Mouse (Mus musculus) intestine, postnatal 0 days (tissue): ENCODE data around the gene Dars. TPM values are rescaled to one million over a fixed set of nuclear protein-coding genes. Genes with fewer than 3 reads are reported as not detected.
A peak's percentile ranks its signal among the peaks of the same experiment; 100 is the strongest.

Experiments used
- ATAC-seq: fragments of 200-750 bp; cut with Nextera tagmentation; 2 replicates; pipeline ENCODE4 v1.8.0; 2017; ENCODE audit warnings: mild to moderate bottlenecking, moderate TSS enrichment, moderate library complexity
- H3K27ac ChIP-seq: fragments of 300-500 bp; sonication (generic); 2 replicates; pipeline ENCODE4 v1.5.1; 2014; ENCODE audit warnings: mild to moderate bottlenecking, low read depth, low read length, moderate library complexity
- H3K27me3 ChIP-seq: fragments of 300-500 bp; sonication (generic); replicated peaks from 2 replicates; pipeline ENCODE4 v1.6.1; 2014; ENCODE audit warnings: low read length, mixed read lengths; ENCODE audit not compliant: control insufficient read depth, insufficient read depth
- H3K36me3 ChIP-seq: fragments of 300-500 bp; sonication (generic); 2 replicates; pipeline ENCODE4 v1.6.1; 2014; ENCODE audit warnings: mild to moderate bottlenecking, moderate library complexity; ENCODE audit not compliant: control insufficient read depth, insufficient read depth
- H3K4me1 ChIP-seq: fragments of 300-500 bp; sonication (generic); replicated peaks from 2 replicates; pipeline ENCODE4 v1.6.1; 2014; ENCODE audit warnings: antibody characterized with exemption, low read length, mixed read lengths; ENCODE audit not compliant: control insufficient read depth, insufficient read depth
- H3K4me2 ChIP-seq: fragments of 300-500 bp; sonication (generic); replicated peaks from 2 replicates; pipeline ENCODE4 v1.6.1; 2014; ENCODE audit warnings: low read depth, mild to moderate bottlenecking, moderate library complexity
- H3K4me3 ChIP-seq: fragments of 300-500 bp; sonication (generic); 2 replicates; pipeline ENCODE4 v1.5.1; 2014; ENCODE audit warnings: low read depth, low read length
- H3K9ac ChIP-seq: fragments of 300-500 bp; sonication (generic); 2 replicates; pipeline ENCODE4 v1.6.1; 2014; ENCODE audit warnings: mild to moderate bottlenecking, low read depth, low read length
- H3K9me3 ChIP-seq: fragments of 300-500 bp; sonication (generic); 2 replicates; pipeline ENCODE4 v1.6.1; 2016; ENCODE audit warnings: mixed run types; ENCODE audit not compliant: control insufficient read depth
- CTCF ChIP-seq: sonication (generic); IDR thresholded peaks from 2 replicates; pipeline ENCODE4 v1.5.1; 2016; ENCODE audit warnings: low read depth, mild to moderate bottlenecking, control low read depth, antibody characterized with exemption, moderate library complexity
- WGBS: fragments of 180-500 bp; shearing (Covaris S2); extraction: QIAGEN DNeasy Blood & Tissue Kit; methylation state at CpG from one replicate; pipeline ENCODE4 v1.1.7; 2014; 5-methylcytosine and 5-hydroxymethylcytosine counted together
- polyA plus RNA-seq: library from polyadenylated mRNA; unstranded; fragments of >200 nt; fragmentation: Nextera tagmentation; extraction: Ambion mirVana; gene quantifications from 2 replicates; pipeline ENCODE4 v1.2.1, GENCODE M21; 2015

Gene Dars
- polyA plus RNA-seq, 1 experiment from 2014 or later = 68.0 TPM

DNA sequence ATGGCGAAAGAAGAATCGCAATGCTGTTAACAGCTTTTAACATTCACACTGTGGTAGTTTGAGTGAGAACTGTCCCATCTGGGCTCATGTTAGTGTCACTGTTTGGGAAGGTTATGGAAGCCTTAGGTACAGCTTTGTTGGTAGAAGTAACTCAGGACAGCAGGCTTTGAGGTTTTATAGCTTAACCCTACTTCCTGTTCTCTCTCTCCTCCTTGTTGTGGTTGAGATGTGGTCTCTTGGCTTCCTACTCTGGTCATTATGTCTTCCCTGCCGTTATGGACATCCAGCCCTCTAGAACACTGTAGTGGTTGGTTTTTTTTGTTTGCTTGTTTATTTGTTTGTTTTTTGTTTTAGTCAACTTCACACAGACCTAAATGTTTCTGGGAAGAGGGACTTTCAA lies 18.8 kb upstream of the Dars start:
- Histone ChIP-seq H3K4me1 (no peaks in the 10 kb centered on the region), H3K27me3 (no peaks in the 10 kb centered on the region), H3K9ac (no peak overlapping the region), H3K4me3 (no peak overlapping the region), H3K4me2 (no peak overlapping the region), H3K36me3 (no peaks in the 10 kb centered on the region), H3K27ac (no peak overlapping the region), H3K9me3 (no peaks in the 10 kb centered on the region)
- no peak for ATAC-seq
- WGBS = 88% methylated on average over 3 of the region's 3 CpGs
- TF ChIP-seq CTCF = no peak

DNA sequence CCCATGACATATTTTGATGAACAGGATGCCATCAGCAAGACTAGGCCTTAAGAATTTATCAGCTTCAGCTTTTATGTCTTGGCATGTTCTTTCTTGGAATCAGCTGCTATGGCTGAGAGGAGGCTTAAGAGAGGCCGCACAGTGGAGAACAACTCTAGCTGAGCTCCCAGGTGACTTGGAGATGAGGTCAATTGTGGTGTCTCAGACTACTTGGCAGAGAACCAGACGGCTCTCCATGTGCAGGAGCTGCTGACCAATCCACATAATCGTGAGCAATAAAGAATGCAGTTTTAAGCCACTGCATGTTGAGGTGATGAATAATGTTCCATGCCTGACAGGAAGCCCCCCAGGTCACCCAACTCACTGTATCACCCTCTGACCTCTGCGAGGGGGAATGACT lies 18.4 kb upstream of the Dars start:
- H3K4me1 ChIP-seq = no peaks in the 10 kb centered on the region
- no peaks in the 10 kb centered on the region for H3K36me3 ChIP-seq
- no peak for TF ChIP-seq CTCF
- no peak overlapping the region for H3K27ac ChIP-seq
- H3K27me3 ChIP-seq = no peaks in the 10 kb centered on the region
- H3K4me3 ChIP-seq = no peak overlapping the region
- WGBS = 67% methylated on average over 4 of the region's 4 CpGs
- H3K9me3 ChIP-seq = no peaks in the 10 kb centered on the region
- H3K9ac ChIP-seq = no peak overlapping the region
- no peak overlapping the region for H3K4me2 ChIP-seq
- ATAC-seq = no peak

DNA sequence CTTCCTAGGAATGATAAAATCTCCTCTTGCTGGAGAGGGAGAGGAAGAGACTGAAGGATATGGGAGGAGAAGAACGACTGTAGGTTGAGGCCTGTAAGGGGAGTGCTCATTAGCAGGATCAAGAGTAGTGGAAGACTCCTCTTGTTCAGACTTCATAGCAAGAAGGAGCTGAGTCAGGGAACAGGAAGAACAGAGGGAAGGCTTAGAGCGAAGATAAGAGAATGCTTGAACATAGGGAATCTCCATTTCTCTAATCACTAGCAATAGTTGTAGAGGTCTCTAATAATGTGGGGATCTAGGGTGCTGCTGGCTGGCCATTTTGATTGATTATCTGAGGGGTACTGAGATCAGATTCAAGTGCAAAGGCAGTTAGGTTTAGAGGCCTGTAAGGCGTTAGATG lies 7.8 kb upstream of the Dars start:
- ATAC-seq = no peak
- H3K27ac ChIP-seq = no peak overlapping the region
- no peak for TF ChIP-seq CTCF
- H3K36me3 ChIP-seq = no peaks in the 10 kb centered on the region
- 90% methylated on average over 3 of the region's 3 CpGs for whole genome bisulfite sequencing
- H3K9me3 ChIP-seq = no peaks in the 10 kb centered on the region
- H3K4me2 ChIP-seq = no peak overlapping the region
- H3K4me3 ChIP-seq = no peak overlapping the region
- H3K9ac ChIP-seq = no peak overlapping the region
- no peaks in the 10 kb centered on the region for H3K4me1 ChIP-seq
- no peaks in the 10 kb centered on the region for H3K27me3 ChIP-seq

DNA sequence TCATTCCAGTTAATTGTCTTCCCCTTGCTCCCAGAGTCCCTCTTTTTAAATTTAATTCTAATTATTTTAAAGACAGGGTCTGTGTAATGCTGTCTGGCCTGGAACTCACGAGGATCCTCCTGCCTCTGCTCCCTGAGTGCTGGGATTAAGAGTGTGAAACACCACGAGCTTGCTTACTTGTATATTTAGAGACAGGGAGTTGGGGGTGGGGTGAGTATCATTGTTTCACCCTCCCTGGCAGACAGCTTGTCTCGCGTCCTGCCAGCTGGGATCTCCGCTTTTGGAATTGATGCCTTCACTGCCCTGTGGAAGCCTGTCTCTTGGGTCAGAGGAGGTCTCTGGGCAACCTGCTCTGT lies 343 bp upstream of the Dars start:
- Histone ChIP-seq H3K27ac (no peak overlapping the region), H3K4me1 (0 out of 2 replicates have a peak, but pooled peaks cover 2% of the 10 kb centered on the region), H3K27me3 (no peaks in the 10 kb centered on the region), H3K36me3 (no peaks in the 10 kb centered on the region), H3K4me3 (peak overlapping the region; percentile 86), H3K9ac (no peak overlapping the region), H3K4me2 (peak overlapping the region; percentile 80), H3K9me3 (no peaks in the 10 kb centered on the region)
- ATAC-seq = no peak
- WGBS = 56% methylated on average over 5 of the region's 5 CpGs
- TF ChIP-seq CTCF = no peak

DNA sequence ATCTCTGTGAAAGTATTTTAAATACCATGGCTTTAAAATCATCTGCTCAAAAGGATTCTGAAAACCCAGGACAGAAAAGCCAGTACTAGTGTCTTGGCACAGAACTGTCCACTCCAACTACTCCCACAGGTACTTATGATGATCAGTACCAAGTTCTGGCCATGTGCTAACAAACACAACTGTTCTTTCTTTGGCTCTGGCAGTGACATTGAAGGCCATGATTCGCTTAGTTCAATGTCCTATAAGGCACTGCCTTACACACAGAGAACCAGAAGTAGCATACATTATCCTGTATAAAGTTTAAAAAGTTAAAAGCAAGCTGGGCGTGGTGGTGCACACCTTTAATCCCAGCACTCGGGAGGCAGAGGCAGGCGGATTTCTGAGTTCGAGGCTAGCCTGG lies 6.0 kb downstream of the Dars start:
- no peak overlapping the region for H3K4me2 ChIP-seq
- no peaks in the 10 kb centered on the region for H3K27me3 ChIP-seq
- H3K27ac ChIP-seq = no peak overlapping the region
- H3K4me3 ChIP-seq = no peak overlapping the region
- H3K36me3 ChIP-seq = no peaks in the 10 kb centered on the region
- no peak overlapping the region for H3K9ac ChIP-seq
- TF ChIP-seq CTCF = no peak
- no peak for ATAC-seq
- H3K9me3 ChIP-seq = no peaks in the 10 kb centered on the region
- 94% methylated on average over 5 of the region's 5 CpGs for WGBS
- H3K4me1 ChIP-seq = no peaks in the 10 kb centered on the region

DNA sequence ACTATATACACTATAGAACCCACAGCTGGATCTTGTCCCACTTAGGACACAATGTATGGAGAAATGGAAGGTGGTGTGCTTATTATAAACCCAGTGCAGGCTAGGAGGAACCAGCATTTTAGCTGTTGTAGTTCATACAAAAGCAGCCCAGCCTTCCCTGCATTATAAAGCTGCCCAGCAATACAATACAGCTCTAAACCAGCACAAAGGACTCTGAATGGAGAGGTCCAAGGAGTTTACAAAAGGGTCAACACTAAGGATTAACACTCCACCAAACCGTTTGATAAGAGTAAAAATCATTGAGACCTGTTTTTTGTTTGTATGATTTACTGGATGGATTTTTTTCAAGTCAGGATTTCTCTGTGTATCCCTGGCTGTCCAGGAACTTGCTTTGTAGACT lies 10.3 kb downstream of the Dars start:
- H3K4me2 ChIP-seq = no peak overlapping the region
- H3K4me1 ChIP-seq = no peaks in the 10 kb centered on the region
- H3K27ac ChIP-seq = no peak overlapping the region
- no peaks in the 10 kb centered on the region for H3K9me3 ChIP-seq
- 0 out of 2 replicates have a peak, but pooled peaks cover 10% of the 10 kb centered on the region for H3K36me3 ChIP-seq
- no peak for ATAC-seq
- no peak overlapping the region for H3K4me3 ChIP-seq
- TF ChIP-seq CTCF = no peak
- WGBS = 36% methylated on average over 1 of the region's 1 CpGs
- no peak overlapping the region for H3K9ac ChIP-seq
- H3K27me3 ChIP-seq = no peaks in the 10 kb centered on the region

DNA sequence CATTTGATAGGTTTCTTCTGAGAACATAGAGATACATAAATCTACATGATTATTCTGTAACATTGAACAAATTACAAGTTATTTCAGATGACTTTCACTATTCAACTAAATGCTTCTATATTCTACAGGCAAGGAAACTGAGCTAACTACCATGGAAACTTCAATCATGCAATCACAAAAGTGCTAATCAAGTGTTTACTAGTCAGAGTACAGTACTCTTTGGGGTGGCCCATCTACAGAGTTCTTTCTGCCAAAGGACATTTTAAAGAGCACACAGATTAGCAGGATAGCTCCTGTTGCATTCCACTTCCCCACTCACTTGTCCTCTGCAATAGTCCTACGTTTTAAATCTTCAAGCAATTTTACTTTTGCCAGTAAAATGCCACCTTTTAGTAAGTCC lies 11.5 kb downstream of the Dars start:
- Histone ChIP-seq H3K9me3 (no peaks in the 10 kb centered on the region), H3K4me1 (no peaks in the 10 kb centered on the region), H3K4me2 (no peak overlapping the region), H3K36me3 (0 out of 2 replicates have a peak, but pooled peaks cover 10% of the 10 kb centered on the region), H3K27ac (no peak overlapping the region), H3K4me3 (no peak overlapping the region), H3K27me3 (no peaks in the 10 kb centered on the region), H3K9ac (no peak overlapping the region)
- no peak for TF ChIP-seq CTCF
- WGBS = 57% methylated on average over 1 of the region's 1 CpGs
- ATAC-seq = no peak
